18 mouse cellular contexts compared by ENCODE assay signal in the genomic region with DNA sequence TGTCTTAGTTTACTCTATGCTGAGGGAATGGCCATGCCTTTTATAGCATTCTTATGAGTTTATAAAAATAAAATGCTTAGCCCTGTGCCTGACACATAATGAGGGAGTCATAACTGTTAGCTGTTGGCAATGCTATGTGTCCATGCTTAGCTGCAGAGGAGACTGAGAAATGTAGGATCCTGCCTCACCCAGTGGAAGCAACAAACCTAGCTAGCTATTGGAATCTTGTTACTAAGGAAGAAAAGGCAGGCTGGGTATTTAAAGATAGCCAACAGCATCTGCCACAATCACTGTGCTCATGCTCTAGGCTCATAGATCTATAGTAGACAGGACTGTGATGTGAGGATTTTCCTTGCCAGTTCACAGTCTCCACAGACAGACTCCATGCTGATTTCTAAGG.
"Had no signal": no experiment of that assay in that cellular context is flagged by ENCODE, and none has a peak within 500 bp of the region (broad histone marks: within the 10 kb centered on the region; RNA-seq: fewer than 3 reads in every experiment).

No protein-coding gene starts in this region.

- H3K36me3 ChIP-seq: lung, embryonic 15.5 days; midbrain, embryonic 13.5 days; midbrain, embryonic 15.5 days; neural tube, embryonic 12.5 days had no signal

- H3K27me3 ChIP-seq: lung, embryonic 15.5 days; megakaryocyte, embryonic 14.5 days; midbrain, embryonic 13.5 days; midbrain, embryonic 15.5 days; neural tube, embryonic 12.5 days had no signal

- H3K4me3 ChIP-seq: lung, embryonic 15.5 days; megakaryocyte, embryonic 14.5 days; midbrain, embryonic 13.5 days; midbrain, embryonic 15.5 days; neural tube, embryonic 12.5 days had no signal

- ATAC-seq: lung, postnatal 0 days; midbrain, embryonic 13.5 days; midbrain, embryonic 15.5 days had no signal

- H3K4me1 ChIP-seq: lung, embryonic 15.5 days; megakaryocyte, embryonic 14.5 days; midbrain, embryonic 13.5 days; midbrain, embryonic 15.5 days; neural tube, embryonic 12.5 days had no signal

- DNase-seq: lung, adult 2 months; lung, postnatal 14 days; lung, postnatal 36 days; retina, postnatal 1 day; right cerebral cortex, adult 18-20 months; right cerebral cortex, postnatal 25 days; right cerebral cortex, postnatal 4 days; spleen, adult 18-20 months; thymus, adult 2 months; thymus, postnatal 25 days; thymus, postnatal 4 days had no signal

- H3K9me3 ChIP-seq: lung, embryonic 15.5 days; megakaryocyte, embryonic 14.5 days; midbrain, embryonic 13.5 days; midbrain, embryonic 15.5 days; neural tube, embryonic 12.5 days had no signal

- H3K27ac ChIP-seq: lung, embryonic 15.5 days; macrophage; midbrain, embryonic 13.5 days; midbrain, embryonic 15.5 days; neural tube, embryonic 12.5 days had no signal
